ENCODE assay signal across 8 mouse cellular contexts in the genomic region with DNA sequence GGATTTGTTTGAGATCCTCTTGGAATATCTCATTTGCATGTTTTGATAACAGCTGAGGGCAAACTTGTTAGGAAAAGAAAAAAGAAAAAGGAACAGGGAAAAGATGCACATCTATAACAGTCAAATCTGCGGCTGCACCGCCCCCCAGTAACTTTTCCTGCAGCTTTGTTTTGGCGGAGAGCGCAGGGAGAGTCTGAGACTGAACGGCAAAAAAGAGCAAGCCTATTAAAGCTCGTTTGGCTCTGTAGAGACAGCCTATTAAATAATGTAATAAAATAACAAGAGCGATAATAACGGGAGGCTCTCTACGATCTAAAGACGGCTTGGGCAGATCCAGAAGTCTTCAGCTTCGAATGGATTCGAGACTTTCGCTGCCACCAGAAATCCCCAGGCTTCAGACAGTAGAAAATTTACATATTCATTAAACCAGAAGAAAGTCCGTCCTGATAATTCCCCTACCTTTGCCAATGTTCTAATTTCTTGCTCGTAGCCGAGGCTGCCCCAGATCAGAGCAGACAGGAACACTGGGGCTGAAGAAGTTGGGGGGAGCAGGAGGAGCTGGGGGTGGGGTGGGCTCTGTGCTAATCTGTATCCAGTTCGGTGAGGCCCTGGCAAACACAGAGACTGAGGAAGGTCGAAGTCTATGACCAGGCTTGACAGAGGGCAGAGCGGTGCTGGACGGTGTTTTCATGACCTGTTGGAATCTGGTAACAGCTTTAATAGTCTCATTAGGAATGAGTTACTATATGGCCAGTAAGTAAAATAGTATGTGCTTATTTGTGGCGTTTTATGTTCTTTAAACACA. TPM values are rescaled to one million over a fixed set of nuclear protein-coding genes. Genes with fewer than 3 reads are reported as not detected.
DNase-seq lines count a peak whose midpoint lies in the region; ATAC-seq and TF ChIP-seq lines count a peak whose summit lies in the region.

No protein-coding gene starts in this region.

- TF ChIP-seq CTCF in gastrocnemius, adult 2 months (IDR thresholded peaks at IDR 0.05): no peak
- no peak for TF ChIP-seq CTCF in kidney, adult 2 months (conservative IDR thresholded peaks at IDR 0.05; ENCODE audit: insufficient read depth, insufficient read length, low read depth, low read length)

- peak overlapping the region; percentile 80 for H3K4me3 ChIP-seq in gastrocnemius, adult 2 months
- H3K4me3 ChIP-seq in forebrain, embryonic 15.5 days: peak overlapping the region; percentile 50
- peak overlapping the region; percentile 2; the same call in 1 of the 2 replicates for H3K4me3 ChIP-seq in kidney, adult 2 months (ENCODE audit: insufficient read depth, low read depth, low read length)
- H3K4me3 ChIP-seq in midbrain, embryonic 14.5 days (replicated peaks; ENCODE audit: low read depth, low read length): peak overlapping the region; percentile 39

- peak; percentile 34 for ATAC-seq in forebrain, embryonic 15.5 days (replicated peaks)
- ATAC-seq in midbrain, embryonic 14.5 days (ENCODE audit: low FRiP score, low TSS enrichment): no peak; the same call in 1 of the 2 replicates

- no peaks in the 10 kb centered on the region for H3K9me3 ChIP-seq in forebrain, embryonic 15.5 days
- no peaks in the 10 kb centered on the region for H3K9me3 ChIP-seq in midbrain, embryonic 14.5 days (ENCODE audit: control insufficient read depth, low read length)

- under 1% methylated on average over 21 of the region's 21 CpGs for WGBS in forebrain, embryonic 15.5 days
- 2% methylated on average over 21 of the region's 21 CpGs for WGBS in kidney, adult 2 months
- under 1% methylated on average over 21 of the region's 21 CpGs for WGBS in midbrain, embryonic 14.5 days

- peak overlapping the region; percentile 95 for H3K4me2 ChIP-seq in forebrain, embryonic 15.5 days (replicated peaks)
- peak overlapping the region; percentile 75 for H3K4me2 ChIP-seq in midbrain, embryonic 14.5 days (ENCODE audit: low read length)

- intact Hi-C loops in gastrocnemius, adult 2 months (cut with DNase I): loop anchor here (2.0 to 10.0 kb wide), 5 partner anchors 23 to 391 kb away; a partner anchor contains a TSS

- peak overlapping the region; percentile 99 for H3K27ac ChIP-seq in gastrocnemius, adult 2 months
- H3K27ac ChIP-seq in forebrain, embryonic 15.5 days (replicated peaks): no peak overlapping the region
- no peak overlapping the region for H3K27ac ChIP-seq in kidney, adult 2 months (ENCODE audit: insufficient read depth, low read depth, low read length)
- H3K27ac ChIP-seq in midbrain, embryonic 14.5 days (replicated peaks; ENCODE audit: low read depth, low read length): no peak overlapping the region

- no peak for TF ChIP-seq POLR2A in kidney, adult 2 months (IDR thresholded peaks at IDR 0.05; ENCODE audit: low read depth, low read length)

- peaks cover 40% of the 10 kb centered on the region for H3K4me1 ChIP-seq in forebrain, embryonic 15.5 days
- H3K4me1 ChIP-seq in kidney, adult 2 months (ENCODE audit: control insufficient read depth, insufficient read depth, low read length): no peaks in the 10 kb centered on the region
- H3K4me1 ChIP-seq in midbrain, embryonic 14.5 days (ENCODE audit: control insufficient read depth, insufficient read depth, low read length): peaks cover 19% of the 10 kb centered on the region

- peaks cover 27% of the 10 kb centered on the region; the same call in 1 of the 2 replicates for H3K27me3 ChIP-seq in forebrain, embryonic 15.5 days
- H3K27me3 ChIP-seq in kidney, adult 2 months (replicated peaks; ENCODE audit: control insufficient read depth, insufficient read depth, low read length): no peaks in the 10 kb centered on the region; the same call in 1 of the 2 replicates
- H3K27me3 ChIP-seq in midbrain, embryonic 14.5 days (ENCODE audit: control insufficient read depth, insufficient read depth, low read length): peaks cover 70% of the 10 kb centered on the region

- peak; percentile 39 for DNase-seq in gastrocnemius, adult 2 months
- no peak for DNase-seq in gastrocnemius, adult 18-20 months (ENCODE audit: low spot score)
- DNase-seq in kidney, adult 2 months: peak; percentile 19
- DNase-seq in midbrain, embryonic 14.5 days: peak; percentile 65
- DNase-seq in urinary bladder, postnatal 14 days (ENCODE audit: low spot score): no peak
- DNase-seq in natural killer cell, adult 2 months (ENCODE audit: low spot score in 2 of 2): no peak
- no peak for DNase-seq in ovary, postnatal 10 days (ENCODE audit: low spot score)

- no peaks in the 10 kb centered on the region for H3K36me3 ChIP-seq in forebrain, embryonic 15.5 days
- no peaks in the 10 kb centered on the region for H3K36me3 ChIP-seq in kidney, adult 2 months (ENCODE audit: control insufficient read depth, insufficient read depth, low read length)
- H3K36me3 ChIP-seq in midbrain, embryonic 14.5 days (ENCODE audit: control insufficient read depth, insufficient read depth, low read length): no peaks in the 10 kb centered on the region

- peak overlapping the region; percentile 46; the same call in 1 of the 2 replicates for H3K9ac ChIP-seq in forebrain, embryonic 15.5 days (replicated peaks)
- no peak overlapping the region; the same call in 1 of the 2 replicates for H3K9ac ChIP-seq in midbrain, embryonic 14.5 days (replicated peaks; ENCODE audit: low read length)

RNA-seq across cellular contexts. Expression of a gene that starts 0.6 kb away (rescaled TPM):
- total RNA-seq in gastrocnemius, adult 2 months (2021): 10 to 100 TPM; 29.5 to 65.7 TPM
- total RNA-seq in gastrocnemius, adult 18-20 months (2021): 10 to 100 TPM; 43.6 to 51.3 TPM
- polyA plus RNA-seq in forebrain, embryonic 15.5 days (2015; fragmentation: Nextera tagmentation; extraction: Ambion mirVana): 3.7 and 4.0 TPM in 2 replicates
- 2.4 and 2.8 TPM in 2 replicates for polyA plus RNA-seq in kidney, adult 2 months (2012; rRNA removed)
- 0.84 and 3.5 TPM in 2 replicates for polyA plus RNA-seq in midbrain, embryonic 14.5 days (2014; fragmentation: Nextera tagmentation; extraction: Ambion mirVana)

Comparison
In these comparisons a context has a peak if more than half of its experiments do, and no peak if none do; other contexts are left out.
1. DNase-seq: peak in gastrocnemius, adult 2 months (single experiment), kidney, adult 2 months (single experiment) and midbrain, embryonic 14.5 days (single experiment); none in gastrocnemius, adult 18-20 months (single experiment), urinary bladder, postnatal 14 days (single experiment), natural killer cell, adult 2 months (0 of 2) and ovary, postnatal 10 days (single experiment).
2. H3K4me3 ChIP-seq: peak in every context shown above with its lines; median percentile 80 in gastrocnemius, adult 2 months; 50 in forebrain, embryonic 15.5 days; 39 in midbrain, embryonic 14.5 days; 2 in kidney, adult 2 months.